Mouse (Mus musculus): ENCODE measurements around the gene Dnah17. TPM values are rescaled to one million over a fixed set of nuclear protein-coding genes. Genes with fewer than 3 reads are reported as not detected.

The Dnah17 gene
- polyA plus RNA-seq, 1 experiment from 2014 or later = 0.10 TPM

DNA sequence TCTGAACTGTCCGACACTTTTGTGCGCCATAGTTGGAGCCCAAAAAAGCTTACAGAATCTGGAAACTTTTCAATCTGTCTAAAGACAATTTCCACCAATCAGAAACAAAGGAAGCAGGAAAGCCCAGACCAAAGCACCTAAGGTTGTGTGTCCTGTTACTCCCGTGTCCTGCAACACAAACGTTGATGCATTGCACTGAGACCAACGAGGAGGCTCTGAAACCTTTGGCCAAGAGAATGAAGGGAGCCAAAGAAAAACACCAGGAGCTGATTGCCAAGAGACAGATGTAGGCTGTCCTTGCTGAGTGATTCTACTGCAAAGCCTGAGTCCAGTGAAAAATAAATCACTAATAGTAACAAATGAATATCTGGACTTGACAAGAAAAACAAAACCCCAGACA is 156.9 kb downstream of the Dnah17 start:
- 37% methylated on average over 5 of the region's 5 CpGs for WGBS
- TF ChIP-seq EP300 (IDR thresholded peaks at IDR 0.05) (no peak), CTCF (IDR thresholded peaks at IDR 0.05) (no peak)

DNA sequence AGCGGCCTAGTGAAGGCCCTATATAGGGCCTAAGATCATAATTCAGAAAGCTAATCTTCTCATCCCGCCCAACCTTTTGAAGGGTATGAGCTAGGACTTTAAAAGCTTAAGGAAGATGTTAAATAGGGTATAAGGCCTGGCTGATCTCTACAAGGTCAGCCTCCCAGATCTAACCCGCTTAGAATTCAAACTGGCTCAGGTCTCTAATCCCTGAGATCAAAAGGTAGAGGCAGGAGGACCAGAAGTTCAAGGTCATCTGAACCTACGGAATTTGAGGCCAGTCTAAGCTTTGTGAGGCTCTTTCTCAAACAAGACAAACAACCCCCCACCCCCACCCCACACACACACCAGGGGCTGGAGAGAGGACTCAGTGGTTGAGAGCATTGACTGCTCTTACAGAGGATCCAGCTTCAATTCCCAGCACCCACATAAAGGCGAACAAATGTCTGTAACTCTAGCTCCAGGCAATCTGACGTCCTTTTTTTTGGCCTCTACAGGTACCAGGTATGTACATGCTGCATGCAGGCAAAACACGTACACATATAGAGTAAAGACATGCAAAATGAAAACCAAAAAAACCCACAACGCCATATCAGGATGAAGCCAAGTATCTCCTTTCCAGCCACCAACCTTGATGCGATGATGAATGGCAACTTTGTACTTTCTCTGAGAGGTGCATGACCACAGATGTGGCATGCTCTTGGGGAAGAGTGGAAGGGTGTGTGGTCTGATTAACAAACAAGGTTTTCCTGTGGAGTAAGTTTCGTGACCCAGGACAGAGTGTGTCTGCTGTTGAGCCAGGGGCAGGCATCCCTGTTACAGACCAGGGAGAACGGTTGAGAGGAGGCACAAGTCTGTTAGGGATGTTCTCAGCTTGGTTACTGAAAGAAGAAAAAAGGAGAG is 157.5 kb downstream of the Dnah17 start:
- H3K27me3 ChIP-seq (replicated peaks; ENCODE audit: insufficient read depth, low read length) = no peaks in the 10 kb centered on the region
- DNase-seq (ENCODE audit: low spot score) (no peak), ATAC-seq (no peak)
- H3K9me3 ChIP-seq (ENCODE audit: low read length) = no peaks in the 10 kb centered on the region
- no peak overlapping the region for H3K9ac ChIP-seq (replicated peaks; ENCODE audit: low read depth)
- no peak overlapping the region for H3K4me3 ChIP-seq (ENCODE audit: low read depth, low read length)
- H3K27ac ChIP-seq (ENCODE audit: low read length) = no peak overlapping the region
- H3K36me3 ChIP-seq (ENCODE audit: insufficient read depth, low read length) = no peaks in the 10 kb centered on the region
- peaks cover 28% of the 10 kb centered on the region; the same call in 1 of the 2 replicates for H3K4me1 ChIP-seq (ENCODE audit: insufficient read depth, low read depth, low read length)
- no peak for TF ChIP-seq CTCF (IDR thresholded peaks at IDR 0.05)
- TF ChIP-seq EP300 (IDR thresholded peaks at IDR 0.05) = no peak
- WGBS = 73% methylated on average over 11 of the region's 11 CpGs
- no peak overlapping the region for H3K4me2 ChIP-seq (replicated peaks; ENCODE audit: low read depth, low read length)

More for the DNA sequence above, 156.9 kb downstream of the Dnah17 start:
- Histone ChIP-seq H3K27ac (ENCODE audit: low read length) (no peak overlapping the region), H3K4me1 (ENCODE audit: insufficient read depth, low read depth, low read length) (peaks cover 28% of the 10 kb centered on the region; the same call in 1 of the 2 replicates), H3K9ac (replicated peaks; ENCODE audit: low read depth) (no peak overlapping the region), H3K36me3 (ENCODE audit: insufficient read depth, low read length) (no peaks in the 10 kb centered on the region), H3K4me3 (ENCODE audit: low read depth, low read length) (no peak overlapping the region), H3K9me3 (ENCODE audit: low read length) (no peaks in the 10 kb centered on the region), H3K4me2 (replicated peaks; ENCODE audit: low read depth, low read length) (no peak overlapping the region), H3K27me3 (replicated peaks; ENCODE audit: insufficient read depth, low read length) (no peaks in the 10 kb centered on the region)
- ATAC-seq (no peak), DNase-seq (ENCODE audit: low spot score) (no peak)

Small RNA genes within 50 kb of the gene (microRNA-seq; reads per million reads assigned to microRNA genes)
- not detected for gene Mir6933

Other genes with a start within 250 kb of the Dnah17 start
- 27.5 and 57.0 TPM in 2 replicates for gene Socs3, start 160.6 kb downstream of the Dnah17 start, polyA plus RNA-seq (2015; fragmentation: Nextera tagmentation; extraction: Ambion mirVana)
- gene Pgs1, start 144.3 kb downstream of the Dnah17 start, polyA plus RNA-seq (2015; fragmentation: Nextera tagmentation; extraction: Ambion mirVana) = 88.6 and 89.5 TPM in 2 replicates
- gene Cyth1, start 118.0 kb upstream of the Dnah17 start, polyA plus RNA-seq (2015; fragmentation: Nextera tagmentation; extraction: Ambion mirVana) = 19.4 and 19.5 TPM in 2 replicates
- gene Usp36, start 159.6 kb upstream of the Dnah17 start, polyA plus RNA-seq (2015; fragmentation: Nextera tagmentation; extraction: Ambion mirVana) = 10.5 and 11.8 TPM in 2 replicates
- gene Cep295nl, start 211.9 kb upstream of the Dnah17 start, polyA plus RNA-seq (2015; fragmentation: Nextera tagmentation; extraction: Ambion mirVana) = 0.44 and 0.88 TPM in 2 replicates
- 105 and 107 TPM in 2 replicates for gene Timp2, start 225.1 kb upstream of the Dnah17 start, polyA plus RNA-seq (2015; fragmentation: Nextera tagmentation; extraction: Ambion mirVana)